Mouse (Mus musculus) lung, embryonic 16.5 days (tissue): ENCODE measurements around the gene Adipor2. TPM values are rescaled to one million over a fixed set of nuclear protein-coding genes. Genes with fewer than 3 reads are reported as not detected.
"Not testable (repeated sequence)": the region's sequence is repeated elsewhere in the genome, so short reads cannot be mapped to it uniquely, and the experiment has no call there.

ENCODE experiments used
- ATAC-seq: fragments of 200-750 bp; cut with Nextera tagmentation; 2 replicates; pipeline ENCODE4 v1.8.0; 2017; ENCODE audit warnings: low read depth, mild to moderate bottlenecking, moderate library complexity
- H3K27ac ChIP-seq: fragments of 300-500 bp; sonication (generic); 2 replicates; pipeline ENCODE4 v1.5.1; 2014; ENCODE audit warnings: mild to moderate bottlenecking, control low read depth, low read length
- H3K27me3 ChIP-seq: fragments of 300-500 bp; sonication (generic); 2 replicates; pipeline ENCODE4 v1.6.1; 2014; ENCODE audit warnings: low read depth, low read length, mixed read lengths; ENCODE audit not compliant: control insufficient read depth, insufficient read depth
- H3K36me3 ChIP-seq: fragments of 300-500 bp; sonication (generic); 2 replicates; pipeline ENCODE4 v1.6.1; 2014; ENCODE audit warnings: low read length; ENCODE audit not compliant: control insufficient read depth, insufficient read depth
- H3K4me1 ChIP-seq: fragments of 300-500 bp; sonication (generic); replicated peaks from 2 replicates; pipeline ENCODE4 v1.6.1; 2014; ENCODE audit warnings: low read length, mixed read lengths; ENCODE audit not compliant: control insufficient read depth, insufficient read depth
- H3K4me2 ChIP-seq: fragments of 300-500 bp; sonication (generic); 2 replicates; pipeline ENCODE4 v1.6.1; 2014; ENCODE audit warnings: low read depth, low read length, control low read depth
- H3K4me3 ChIP-seq: fragments of 300-500 bp; sonication (generic); 2 replicates; pipeline ENCODE4 v1.5.1; 2014; ENCODE audit warnings: mild to moderate bottlenecking, low read length, control low read depth
- H3K9ac ChIP-seq: fragments of 300-500 bp; sonication (generic); 2 replicates; pipeline ENCODE4 v1.6.1; 2014; ENCODE audit warnings: low read length, control low read depth
- H3K9me3 ChIP-seq: fragments of 300-500 bp; sonication (generic); 2 replicates; pipeline ENCODE4 v1.6.1; 2016; ENCODE audit warnings: low read length; ENCODE audit not compliant: control insufficient read depth
- WGBS: fragments of 180-500 bp; shearing (Covaris S2); extraction: QIAGEN DNeasy Blood & Tissue Kit; methylation state at CpG from one replicate; pipeline ENCODE4 v1.1.7; 2014; 5-methylcytosine and 5-hydroxymethylcytosine counted together
- polyA plus RNA-seq: library from polyadenylated mRNA; unstranded; fragments of >200 nt; fragmentation: Nextera tagmentation; extraction: Ambion mirVana; gene quantifications from 2 replicates; pipeline ENCODE4 v1.2.1, GENCODE M21; 2015

Gene Adipor2
- polyA plus RNA-seq, 1 experiment from 2014 or later: 46.4 TPM

- H3K27ac ChIP-seq, H3K4me2 ChIP-seq, H3K9me3 ChIP-seq, H3K27me3 ChIP-seq, ATAC-seq, H3K9ac ChIP-seq, H3K4me1 ChIP-seq, H3K4me3 ChIP-seq: not testable (repeated sequence)
- peaks cover 11% of the 10 kb centered on the region for H3K36me3 ChIP-seq
- WGBS: 75% methylated on average over 3 of the region's 4 CpGs
Observed at GRCm38 (mm10) chr6:119366800-119367199, 50.7 kb downstream of the Adipor2 start.

GRCm38 (mm10) chr6:119363593-119363992 lies 53.9 kb downstream of the Adipor2 start:
- Histone ChIP-seq H3K36me3 (peaks cover 22% of the 10 kb centered on the region), H3K4me3 (no peak overlapping the region), H3K9ac (no peak overlapping the region), H3K9me3 (no peaks in the 10 kb centered on the region), H3K4me2 (no peak overlapping the region), H3K27me3 (no peaks in the 10 kb centered on the region), H3K27ac (no peak overlapping the region), H3K4me1 (no peaks in the 10 kb centered on the region)
- ATAC-seq: no peak
- WGBS: 85% methylated on average over 5 of the region's 5 CpGs

GRCm38 (mm10) chr6:119360925-119361702 lies 56.4 kb downstream of the Adipor2 start:
- 84% methylated on average over 3 of the region's 3 CpGs for WGBS
- Histone ChIP-seq H3K4me1 (no peaks in the 10 kb centered on the region), H3K27me3 (no peaks in the 10 kb centered on the region), H3K4me3 (no peak overlapping the region), H3K4me2 (no peak overlapping the region), H3K36me3 (peaks cover 31% of the 10 kb centered on the region), H3K9ac (no peak overlapping the region), H3K27ac (no peak overlapping the region), H3K9me3 (no peaks in the 10 kb centered on the region)
- no peak for ATAC-seq

GRCm38 (mm10) chr6:119360250-119360649 lies 57.3 kb downstream of the Adipor2 start:
- ATAC-seq, H3K27me3 ChIP-seq, H3K9ac ChIP-seq, H3K4me3 ChIP-seq, H3K4me2 ChIP-seq, H3K9me3 ChIP-seq, H3K4me1 ChIP-seq, H3K27ac ChIP-seq: not testable (repeated sequence)
- H3K36me3 ChIP-seq: peaks cover 34% of the 10 kb centered on the region
- WGBS: 85% methylated on average over 6 of the region's 6 CpGs

- H3K9ac ChIP-seq: no peak overlapping the region
- H3K4me3 ChIP-seq: no peak overlapping the region
- no peak for ATAC-seq
- H3K4me1 ChIP-seq: no peaks in the 10 kb centered on the region
- no peaks in the 10 kb centered on the region for H3K9me3 ChIP-seq
- H3K27ac ChIP-seq: no peak overlapping the region
- no peaks in the 10 kb centered on the region for H3K27me3 ChIP-seq
- peaks cover 38% of the 10 kb centered on the region for H3K36me3 ChIP-seq
- 93% methylated on average over 8 of the region's 8 CpGs for WGBS
- H3K4me2 ChIP-seq: no peak overlapping the region
Observed at GRCm38 (mm10) chr6:119358020-119358571, 59.4 kb downstream of the Adipor2 start.

GRCm38 (mm10) chr6:119352501-119352900 lies 65.0 kb downstream of the Adipor2 start:
- Histone ChIP-seq H3K36me3 (peaks cover 23% of the 10 kb centered on the region), H3K9me3 (no peaks in the 10 kb centered on the region), H3K4me2 (no peak overlapping the region), H3K4me1 (no peaks in the 10 kb centered on the region), H3K27me3 (no peaks in the 10 kb centered on the region), H3K27ac (no peak overlapping the region), H3K4me3 (no peak overlapping the region), H3K9ac (no peak overlapping the region)
- 80% methylated on average over 6 of the region's 6 CpGs for WGBS
- no peak for ATAC-seq

- Histone ChIP-seq H3K27me3 (no peaks in the 10 kb centered on the region), H3K9ac (no peak overlapping the region), H3K4me1 (no peaks in the 10 kb centered on the region), H3K27ac (no peak overlapping the region), H3K4me2 (no peak overlapping the region), H3K36me3 (peaks cover 19% of the 10 kb centered on the region), H3K9me3 (no peaks in the 10 kb centered on the region), H3K4me3 (no peak overlapping the region)
- 72% methylated on average over 8 of the region's 8 CpGs for WGBS
- no peak for ATAC-seq
Observed at GRCm38 (mm10) chr6:119351656-119352055, 65.8 kb downstream of the Adipor2 start.

GRCm38 (mm10) chr6:119350703-119351198 lies 66.8 kb downstream of the Adipor2 start:
- Histone ChIP-seq H3K4me1 (no peaks in the 10 kb centered on the region), H3K4me3 (no peak overlapping the region), H3K36me3 (peaks cover 14% of the 10 kb centered on the region), H3K4me2 (no peak overlapping the region), H3K9me3 (no peaks in the 10 kb centered on the region), H3K27me3 (no peaks in the 10 kb centered on the region), H3K9ac (no peak overlapping the region), H3K27ac (no peak overlapping the region)
- no peak for ATAC-seq
- 87% methylated on average over 9 of the region's 9 CpGs for WGBS

GRCm38 (mm10) chr6:119348234-119348633 lies 69.3 kb downstream of the Adipor2 start:
- Histone ChIP-seq H3K4me3 (no peak overlapping the region), H3K27me3 (no peaks in the 10 kb centered on the region), H3K4me2 (no peak overlapping the region), H3K36me3 (peaks cover 1% of the 10 kb centered on the region), H3K9me3 (no peaks in the 10 kb centered on the region), H3K9ac (no peak overlapping the region), H3K27ac (no peak overlapping the region), H3K4me1 (no peaks in the 10 kb centered on the region)
- WGBS: 0% methylated on average over 1 of the region's 1 CpGs
- peak; percentile 47; the same call in 1 of the 2 replicates for ATAC-seq
